Mouse (Mus musculus) CH12.LX (cell line): ENCODE measurements at regions not wholly inside any gene's neighbourhood (a gene's known extent, or its start where the extent isn't known, plus 50 kb on each side); places are given as distances from the start of the nearest gene placed in this dataset.

Experiments
- BHLHE40 ChIP-seq: IDR thresholded peaks from 2 replicates; pipeline ENCODE4 v1.6.1; 2011; ENCODE audit warnings: mild to moderate bottlenecking, low read depth, low read length, improper control_type of control experiment
- CHD1 ChIP-seq: IDR thresholded peaks from 2 replicates; pipeline ENCODE4 v1.6.1; 2012; ENCODE audit warnings: low read depth, low read length, improper control_type of control experiment, inconsistent platforms
- CHD2 ChIP-seq: IDR thresholded peaks from 2 replicates; pipeline ENCODE4 v1.6.1; 2011; ENCODE audit warnings: low read length, improper control_type of control experiment
- CTCF ChIP-seq, 2 experiments: IDR thresholded peaks in 1 of 2; conservative IDR thresholded peaks in 1 of 2; 2 replicates each; pipeline ENCODE4 v1.5.1; 2011 to 2012; ENCODE audit warnings: low read depth in 2 of 2, low read length in 2 of 2, improper control_type of control experiment in 1 of 2, inconsistent platforms in 1 of 2, mild to moderate bottlenecking in 1 of 2, moderate library complexity in 1 of 2
- ELF1 ChIP-seq: IDR thresholded peaks from 2 replicates; pipeline ENCODE4 v1.6.1; 2014; ENCODE audit warnings: low read depth, mild to moderate bottlenecking, inconsistent platforms, low read length, improper control_type of control experiment
- EP300 ChIP-seq: IDR thresholded peaks from 2 replicates; pipeline ENCODE4 v1.6.1; 2011; ENCODE audit warnings: low read length, improper control_type of control experiment
- KAT2A ChIP-seq: IDR thresholded peaks from 2 replicates; pipeline ENCODE4 v1.6.1; 2012; ENCODE audit warnings: low read length, improper control_type of control experiment, inconsistent platforms; ENCODE audit not compliant: insufficient replicate concordance
- MYC ChIP-seq: IDR thresholded peaks from 2 replicates; pipeline ENCODE4 v1.6.1; 2011; ENCODE audit warnings: low read depth, mild to moderate bottlenecking, improper control_type of control experiment, low read length
- NELFE ChIP-seq: IDR thresholded peaks from 2 replicates; pipeline ENCODE4 v1.6.1; 2011; ENCODE audit warnings: low read depth, low read length, improper control_type of control experiment
- TCF12 ChIP-seq: IDR thresholded peaks from 2 replicates; pipeline ENCODE4 v1.6.1; 2014; ENCODE audit warnings: low read depth, mild to moderate bottlenecking, inconsistent platforms, low read length, improper control_type of control experiment
- ZKSCAN1 ChIP-seq: IDR thresholded peaks from 2 replicates; pipeline ENCODE4 v1.6.1; 2012; ENCODE audit warnings: low read depth, inconsistent platforms, low read length, improper control_type of control experiment, borderline replicate concordance
- ZMIZ1 ChIP-seq: IDR thresholded peaks from 2 replicates; pipeline ENCODE4 v1.6.1; 2012; ENCODE audit warnings: low read depth, mild to moderate bottlenecking, inconsistent platforms, low read length, improper control_type of control experiment

DNA sequence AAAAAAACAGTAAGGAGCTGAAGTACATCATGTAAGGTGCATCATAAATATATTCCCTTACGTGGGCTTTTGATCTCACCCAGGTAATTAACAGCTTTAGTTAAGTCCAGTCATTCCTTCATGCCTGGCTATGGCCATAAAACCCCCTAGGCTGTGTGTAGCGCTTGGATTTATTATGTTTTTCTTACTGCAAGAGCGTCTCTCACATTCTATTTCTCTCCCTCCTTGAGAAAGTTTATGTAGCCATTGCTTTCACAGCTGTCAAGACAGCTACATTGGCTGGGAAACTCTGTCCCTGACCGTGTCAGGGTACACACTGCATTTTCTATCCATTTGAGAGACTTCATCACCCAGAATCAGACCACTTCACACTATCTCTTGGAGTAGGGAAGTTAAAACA, 394.3 kb upstream of the Clint1 start:
- TF ChIP-seq ZKSCAN1: no peak
- no peak for TF ChIP-seq EP300
- TF ChIP-seq TCF12: no peak
- no peak for TF ChIP-seq BHLHE40
- no peak for TF ChIP-seq NELFE
- no peak for TF ChIP-seq ZMIZ1
- TF ChIP-seq MYC: no peak
- TF ChIP-seq CHD1: no peak
- no peak for TF ChIP-seq CTCF (conservative IDR thresholded peaks at IDR 0.05 in 1 of 2, IDR thresholded peaks at IDR 0.05 in 1 of 2; ENCODE audit: low read depth in 2 of 2, low read length in 2 of 2)
- TF ChIP-seq KAT2A: no peak
- TF ChIP-seq ELF1: no peak
- TF ChIP-seq CHD2: no peak
